Mouse (Mus musculus) embryonic fibroblast, embryonic 13.5 days (primary cell): ENCODE measurements around the gene Stxbp1.

Experiments
- CTCF ChIP-seq: IDR thresholded peaks from 2 replicates; pipeline ENCODE4 v1.5.1; 2011; ENCODE audit warnings: mild to moderate bottlenecking, control low read depth, low read length, moderate library complexity, borderline replicate concordance; ENCODE audit not compliant: insufficient read depth
- POLR2A ChIP-seq: IDR thresholded peaks from 2 replicates; pipeline ENCODE4 v1.6.1; 2011; ENCODE audit warnings: low read depth, mild to moderate bottlenecking, control low read depth, low read length, moderate library complexity

DNA sequence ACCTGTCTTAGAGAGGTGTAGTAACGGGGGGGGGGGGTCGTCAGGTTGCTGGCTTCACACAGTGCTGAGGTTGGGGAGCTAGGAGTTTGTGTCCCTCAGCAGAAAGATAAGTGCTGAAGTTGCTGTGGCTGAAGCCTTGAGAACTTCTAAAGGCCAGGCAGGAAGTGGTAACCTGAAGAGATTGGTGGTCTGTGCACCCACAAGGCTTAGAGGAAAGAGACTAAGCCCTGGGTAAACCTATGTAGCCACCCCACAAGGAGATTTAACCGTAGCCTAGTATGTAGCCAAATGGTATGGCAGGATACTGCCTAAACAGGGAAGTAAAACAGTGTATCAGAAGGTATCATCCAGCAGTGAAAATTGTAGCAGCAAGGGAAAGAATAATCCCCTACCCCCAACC lies 43.2 kb upstream of the Stxbp1 start:
- TF ChIP-seq CTCF = no peak
- TF ChIP-seq POLR2A = no peak
